Mouse (Mus musculus): ENCODE measurements around the gene Olfr1046. TPM values are rescaled to one million over a fixed set of nuclear protein-coding genes. Genes with fewer than 3 reads are reported as not detected.
"Not testable (repeated sequence)": the region's sequence is repeated elsewhere in the genome, so short reads cannot be mapped to it uniquely, and the experiment has no call there.

Gene Olfr1046
- polyA plus RNA-seq, 1 experiment = not detected

DNA sequence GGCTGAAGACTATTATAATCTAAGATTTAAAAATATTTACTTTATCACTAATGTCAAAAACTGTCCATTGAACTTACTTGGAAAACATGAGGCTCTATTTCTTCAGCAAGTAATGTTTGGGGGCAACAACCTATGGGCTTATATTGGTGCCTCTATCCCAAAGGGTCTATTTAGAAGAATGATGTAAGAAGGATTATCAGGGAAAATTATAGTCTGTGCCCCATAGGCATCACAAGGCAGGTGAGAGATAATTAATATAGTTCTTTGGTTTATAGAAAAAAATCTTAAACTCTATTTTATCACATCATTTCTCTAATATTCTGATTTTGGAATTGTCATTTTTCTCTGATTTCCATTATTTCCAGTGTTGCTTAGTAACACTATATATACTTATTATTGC lies 41.4 kb downstream of the Olfr1046 start, which contains the start of gene Olfr1044:
Olfr1044 (minus strand) TSS at position 101 of the 400 bp plus-strand sequence.
- Histone ChIP-seq H3K36me3 (ENCODE audit: control insufficient read depth, insufficient read depth, low read length) (no peaks in the 10 kb centered on the region), H3K27me3 (ENCODE audit: control insufficient read depth, insufficient read depth, low read length) (no peaks in the 10 kb centered on the region), H3K4me1 (ENCODE audit: control insufficient read depth, insufficient read depth, low read length) (no peaks in the 10 kb centered on the region), H3K27ac (ENCODE audit: control insufficient read depth, insufficient read depth, low read depth, low read length) (no peak within 1 kb of the TSS), H3K4me3 (ENCODE audit: control insufficient read depth, low read depth, low read length) (no peak within 1 kb of the TSS)
- TF ChIP-seq CTCF (IDR thresholded peaks at IDR 0.05; ENCODE audit: control insufficient read depth, insufficient read depth, insufficient replicate concordance, low read depth, low read length) (no peak), POLR2A (IDR thresholded peaks at IDR 0.05; ENCODE audit: control insufficient read depth, low read depth, low read length) (no peak)

GRCm38 (mm10) chr2:86175422-86175821 lies 43.7 kb downstream of the Olfr1046 start:
- H3K4me3 ChIP-seq (ENCODE audit: control insufficient read depth, low read depth, low read length); H3K27ac ChIP-seq (ENCODE audit: control insufficient read depth, insufficient read depth, low read depth, low read length); H3K36me3 ChIP-seq (ENCODE audit: control insufficient read depth, insufficient read depth, low read length); H3K4me1 ChIP-seq (ENCODE audit: control insufficient read depth, insufficient read depth, low read length); H3K27me3 ChIP-seq (ENCODE audit: control insufficient read depth, insufficient read depth, low read length): not testable (repeated sequence)

- H3K4me1 ChIP-seq (ENCODE audit: control insufficient read depth, insufficient read depth, low read length) = no peaks in the 10 kb centered on the region
- H3K36me3 ChIP-seq (ENCODE audit: control insufficient read depth, insufficient read depth, low read length) = no peaks in the 10 kb centered on the region
- H3K4me3 ChIP-seq (ENCODE audit: control insufficient read depth, low read depth, low read length) = no peak within 1 kb of the TSS
- no peak for TF ChIP-seq CTCF (IDR thresholded peaks at IDR 0.05; ENCODE audit: control insufficient read depth, insufficient read depth, insufficient replicate concordance, low read depth, low read length)
- no peak for TF ChIP-seq POLR2A (IDR thresholded peaks at IDR 0.05; ENCODE audit: control insufficient read depth, low read depth, low read length)
- H3K27ac ChIP-seq (ENCODE audit: control insufficient read depth, insufficient read depth, low read depth, low read length) = no peak within 1 kb of the TSS
- no peaks in the 10 kb centered on the region for H3K27me3 ChIP-seq (ENCODE audit: control insufficient read depth, insufficient read depth, low read length)
Observed at GRCm38 (mm10) chr2:86167422-86167821, 51.7 kb downstream of the Olfr1046 start, which contains the start of gene Olfr1043. Gene Olfr1043 (minus strand): TSS chr2:86167522.

Other genes with a start within 250 kb of the Olfr1046 start
- gene Olfr1029, start 245.4 kb downstream of the Olfr1046 start, polyA plus RNA-seq (2012; rRNA removed) = 0.02 and 0.31 TPM in 2 replicates
- gene Olfr1030, start 240.0 kb downstream of the Olfr1046 start, polyA plus RNA-seq (2012; rRNA removed) = not detected in 2 replicates
- gene Olfr1031, start 229.0 kb downstream of the Olfr1046 start, polyA plus RNA-seq (2012; rRNA removed) = not detected in 2 replicates
- not detected in 2 replicates for gene Olfr1032, start 213.8 kb downstream of the Olfr1046 start, polyA plus RNA-seq (2012; rRNA removed)
- 0.35 and 1.1 TPM in 2 replicates for gene Olfr1033, start 198.7 kb downstream of the Olfr1046 start, polyA plus RNA-seq (2012; rRNA removed)
- gene Olfr1034, start 173.5 kb downstream of the Olfr1046 start, polyA plus RNA-seq (2012; rRNA removed) = not detected in 2 replicates
- not detected in 2 replicates for gene Olfr1036, start 145.3 kb downstream of the Olfr1046 start, polyA plus RNA-seq (2012; rRNA removed)
- not detected in 2 replicates for gene Olfr1037, start 131.9 kb downstream of the Olfr1046 start, polyA plus RNA-seq (2012; rRNA removed)
- gene Olfr1039, start 83.4 kb downstream of the Olfr1046 start, polyA plus RNA-seq (2012; rRNA removed) = not detected in 2 replicates
- gene Olfr1040, start 72.6 kb downstream of the Olfr1046 start, polyA plus RNA-seq (2012; rRNA removed) = not detected in 2 replicates
- gene Olfr1042, start 57.5 kb downstream of the Olfr1046 start, polyA plus RNA-seq (2012; rRNA removed) = not detected in 2 replicates
- gene Olfr1043, start 51.8 kb downstream of the Olfr1046 start, polyA plus RNA-seq (2012; rRNA removed) = not detected in 2 replicates
- gene Olfr1044, start 41.5 kb downstream of the Olfr1046 start, polyA plus RNA-seq (2012; rRNA removed) = not detected in 2 replicates
- gene Olfr52, start 33.6 kb downstream of the Olfr1046 start, polyA plus RNA-seq (2012; rRNA removed) = not detected in 2 replicates
- not detected in 2 replicates for gene Olfr1045, start 16.3 kb downstream of the Olfr1046 start, polyA plus RNA-seq (2012; rRNA removed)
- gene Olfr1047, start 12.1 kb upstream of the Olfr1046 start, polyA plus RNA-seq (2012; rRNA removed) = not detected in 2 replicates
- not detected in 2 replicates for gene Olfr1048, start 21.0 kb upstream of the Olfr1046 start, polyA plus RNA-seq (2012; rRNA removed)
- gene Olfr1049, start 39.0 kb upstream of the Olfr1046 start, polyA plus RNA-seq (2012; rRNA removed) = not detected in 2 replicates
- not detected in 2 replicates for gene Olfr1051, start 59.8 kb upstream of the Olfr1046 start, polyA plus RNA-seq (2012; rRNA removed)
- not detected in 2 replicates for gene Olfr1052, start 73.1 kb upstream of the Olfr1046 start, polyA plus RNA-seq (2012; rRNA removed)
- not detected in 2 replicates for gene Olfr1053, start 96.0 kb upstream of the Olfr1046 start, polyA plus RNA-seq (2012; rRNA removed)
- gene Olfr1054, start 116.1 kb upstream of the Olfr1046 start, polyA plus RNA-seq (2012; rRNA removed) = not detected in 2 replicates
- gene Olfr1055, start 131.0 kb upstream of the Olfr1046 start, polyA plus RNA-seq (2012; rRNA removed) = not detected in 2 replicates
- gene Olfr1056, start 143.2 kb upstream of the Olfr1046 start, polyA plus RNA-seq (2012; rRNA removed) = not detected in 2 replicates
- not detected in 2 replicates for gene Olfr1057, start 159.1 kb upstream of the Olfr1046 start, polyA plus RNA-seq (2012; rRNA removed)
- not detected in 2 replicates for gene Olfr1058, start 169.2 kb upstream of the Olfr1046 start, polyA plus RNA-seq (2012; rRNA removed)
- gene Olfr1061, start 194.7 kb upstream of the Olfr1046 start, polyA plus RNA-seq (2012; rRNA removed) = not detected in 2 replicates
- not detected in 2 replicates for gene Olfr1062, start 207.4 kb upstream of the Olfr1046 start, polyA plus RNA-seq (2012; rRNA removed)
- not detected in 2 replicates for gene Olfr1065, start 231.3 kb upstream of the Olfr1046 start, polyA plus RNA-seq (2012; rRNA removed)
- gene Olfr1066, start 237.0 kb upstream of the Olfr1046 start, polyA plus RNA-seq (2012; rRNA removed) = not detected in 2 replicates

All from testis, adult 2 months (tissue).